Mouse (Mus musculus): ENCODE data around the gene Smg6. TPM values are rescaled to one million over a fixed set of nuclear protein-coding genes. Genes with fewer than 3 reads are reported as not detected.

The Smg6 gene
- polyA plus RNA-seq, 1 experiment from 2014 or later: 17.3 TPM

DNA sequence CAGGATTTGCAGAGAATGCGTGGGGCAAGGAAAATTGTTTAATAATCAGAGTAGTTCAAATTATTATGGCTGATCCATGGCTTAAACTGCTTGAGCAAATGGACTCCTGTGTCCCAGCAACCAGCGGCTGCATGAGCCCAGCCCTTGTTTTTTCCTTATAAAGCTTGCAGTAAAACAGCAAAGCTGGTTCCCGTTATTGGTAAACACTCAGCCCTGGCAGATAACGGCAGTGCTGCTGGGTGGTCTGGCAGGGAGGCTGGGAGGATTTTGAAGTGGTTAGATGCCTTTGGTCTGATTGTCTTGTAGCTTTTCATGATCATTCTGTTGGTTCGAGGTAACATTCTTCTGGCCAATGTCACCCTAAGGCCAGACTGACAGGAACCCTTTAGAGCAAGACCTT lies 230.8 kb downstream of the Smg6 start:
- ATAC-seq (ENCODE audit: borderline replicate concordance, extremely low read depth, low FRiP score, low TSS enrichment): no peak
- Histone ChIP-seq H3K4me2 (no peak overlapping the region), H3K4me1 (peaks cover 71% of the 10 kb centered on the region), H3K27me3 (no peaks in the 10 kb centered on the region), H3K9me3 (no peaks in the 10 kb centered on the region), H3K9ac (no peak overlapping the region), H3K4me3 (no peak overlapping the region), H3K27ac (peak overlapping the region; percentile 83), H3K36me3 (peaks cover 14% of the 10 kb centered on the region; the same call in 1 of the 2 replicates)
- 28% methylated on average over 5 of the region's 5 CpGs for WGBS

DNA sequence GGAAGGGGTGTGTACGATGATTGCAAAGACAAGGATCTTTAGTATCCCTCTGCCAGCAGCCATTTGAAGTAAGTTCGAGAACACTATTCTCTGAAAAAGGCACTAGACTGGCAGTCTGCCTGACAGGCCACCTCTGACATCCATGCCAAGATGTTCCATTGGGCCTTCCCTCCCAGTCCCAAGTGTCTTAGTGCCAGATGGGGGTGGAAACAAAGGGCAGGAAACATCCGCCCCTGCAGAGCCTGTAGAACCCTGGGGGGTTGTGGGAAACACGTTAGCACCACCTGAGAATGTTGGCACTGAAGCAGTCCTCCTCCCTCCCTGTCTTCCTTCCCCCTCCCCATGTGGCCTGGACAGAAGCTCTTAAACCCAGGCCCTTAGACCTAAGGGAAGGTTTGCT lies 231.4 kb downstream of the Smg6 start:
- Histone ChIP-seq H3K36me3 (peaks cover 14% of the 10 kb centered on the region; the same call in 1 of the 2 replicates), H3K4me1 (peaks cover 74% of the 10 kb centered on the region), H3K9ac (no peak overlapping the region), H3K4me2 (no peak overlapping the region), H3K9me3 (no peaks in the 10 kb centered on the region), H3K27me3 (no peaks in the 10 kb centered on the region), H3K4me3 (no peak overlapping the region), H3K27ac (peak overlapping the region; percentile 83)
- ATAC-seq (ENCODE audit: borderline replicate concordance, extremely low read depth, low FRiP score, low TSS enrichment): no peak
- WGBS: 23% methylated on average over 4 of the region's 4 CpGs

DNA sequence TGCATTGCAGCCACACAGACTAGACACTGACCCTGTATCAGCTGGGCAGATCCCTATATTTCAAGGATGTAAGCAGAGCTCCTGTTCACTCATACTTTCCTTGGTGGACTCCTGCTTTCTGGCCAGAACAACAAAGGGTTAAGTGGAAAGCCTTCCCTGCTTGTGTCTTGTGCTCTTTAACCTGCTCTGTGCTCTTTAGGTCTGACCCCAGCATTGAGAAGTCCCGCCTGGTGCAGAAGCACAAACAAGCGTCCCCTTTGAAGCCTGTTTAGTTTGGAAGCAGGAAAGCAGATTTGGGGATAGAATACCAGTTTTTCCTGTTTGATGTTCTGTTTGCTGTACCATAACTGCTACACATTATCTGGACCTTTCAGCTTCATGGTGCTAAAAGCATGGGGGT lies 232.3 kb downstream of the Smg6 start:
- no peak overlapping the region for H3K4me2 ChIP-seq
- peak overlapping the region; percentile 83 for H3K27ac ChIP-seq
- ATAC-seq (ENCODE audit: borderline replicate concordance, extremely low read depth, low FRiP score, low TSS enrichment): no peak
- H3K9me3 ChIP-seq: no peaks in the 10 kb centered on the region
- 29% methylated on average over 2 of the region's 2 CpGs for WGBS
- H3K4me1 ChIP-seq: peaks cover 77% of the 10 kb centered on the region
- peaks cover 18% of the 10 kb centered on the region; the same call in 1 of the 2 replicates for H3K36me3 ChIP-seq
- H3K4me3 ChIP-seq: no peak overlapping the region
- no peaks in the 10 kb centered on the region for H3K27me3 ChIP-seq
- no peak overlapping the region for H3K9ac ChIP-seq

DNA sequence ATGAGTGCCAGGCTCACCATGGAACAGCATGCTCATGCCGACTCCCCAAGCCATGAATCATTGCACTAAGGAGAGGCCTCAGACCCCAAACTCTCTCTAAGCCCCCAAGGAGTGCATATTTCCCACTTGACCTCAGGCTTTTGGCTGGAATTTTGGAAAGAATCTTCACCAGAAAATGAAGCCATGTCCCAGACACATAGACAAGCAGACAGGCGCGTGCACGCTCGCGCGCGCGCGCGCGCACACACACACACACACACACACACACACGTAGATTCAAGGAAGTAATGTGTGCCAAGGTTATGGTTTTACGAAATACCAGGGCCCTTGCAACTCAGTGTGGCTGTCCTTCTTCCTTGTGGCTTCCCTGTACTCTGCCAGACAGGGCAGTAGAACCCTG lies 232.8 kb downstream of the Smg6 start:
- Histone ChIP-seq H3K4me3 (no peak overlapping the region), H3K4me2 (no peak overlapping the region), H3K36me3 (peaks cover 24% of the 10 kb centered on the region), H3K27ac (peak overlapping the region; percentile 83), H3K4me1 (peaks cover 78% of the 10 kb centered on the region), H3K9me3 (no peaks in the 10 kb centered on the region), H3K27me3 (no peaks in the 10 kb centered on the region), H3K9ac (no peak overlapping the region)
- WGBS: 71% methylated on average over 14 of the region's 14 CpGs
- ATAC-seq (ENCODE audit: borderline replicate concordance, extremely low read depth, low FRiP score, low TSS enrichment): no peak

DNA sequence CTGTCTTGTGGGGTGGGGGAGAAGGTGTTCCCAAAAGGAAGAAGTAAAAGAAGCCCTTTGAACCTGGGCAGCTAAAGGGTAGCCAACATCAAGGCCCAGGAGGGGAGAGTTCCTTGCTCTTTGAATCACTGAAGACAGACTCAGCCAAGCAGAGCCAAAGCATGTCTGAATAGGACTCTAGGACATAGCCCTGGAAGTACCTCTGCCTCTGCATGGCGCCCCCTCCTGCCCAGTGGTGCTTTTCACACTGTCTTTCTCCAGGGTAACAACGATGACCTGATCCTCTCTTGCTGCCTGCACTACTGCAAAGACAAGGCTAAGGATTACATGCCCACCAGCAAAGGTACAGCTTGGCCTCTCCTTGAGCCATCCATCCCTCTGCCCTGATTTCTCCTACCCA lies 233.9 kb downstream of the Smg6 start:
- H3K36me3 ChIP-seq: peaks cover 28% of the 10 kb centered on the region
- peaks cover 79% of the 10 kb centered on the region for H3K4me1 ChIP-seq
- WGBS: 64% methylated on average over 2 of the region's 2 CpGs

DNA sequence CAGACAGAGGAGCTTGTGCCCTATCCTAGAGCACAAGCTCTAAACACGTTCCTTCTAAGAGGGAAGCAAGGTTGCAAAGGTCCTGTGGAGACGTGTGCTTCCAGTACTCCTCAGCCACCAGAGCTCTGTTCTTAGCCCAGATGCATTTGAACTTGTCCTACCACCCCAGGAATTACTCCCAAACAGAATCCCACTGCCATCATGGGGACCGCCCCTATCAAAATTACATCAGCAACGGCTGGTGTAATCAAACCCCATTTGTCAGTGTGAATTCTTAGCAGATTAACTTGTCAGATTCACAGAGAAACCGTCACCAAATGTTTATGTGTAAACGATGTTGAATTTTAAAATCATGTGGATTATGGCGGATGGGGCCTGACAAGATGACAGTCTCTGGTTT lies 235.3 kb downstream of the Smg6 start:
- 46% methylated on average over 7 of the region's 7 CpGs for WGBS
- H3K4me1 ChIP-seq: peaks cover 88% of the 10 kb centered on the region
- H3K9me3 ChIP-seq: no peaks in the 10 kb centered on the region
- no peak overlapping the region for H3K9ac ChIP-seq
- peaks cover 28% of the 10 kb centered on the region for H3K36me3 ChIP-seq
- ATAC-seq (ENCODE audit: borderline replicate concordance, extremely low read depth, low FRiP score, low TSS enrichment): no peak
- H3K27ac ChIP-seq: peak overlapping the region; percentile 84
- no peak overlapping the region for H3K4me2 ChIP-seq
- H3K27me3 ChIP-seq: peaks cover 20% of the 10 kb centered on the region
- no peak overlapping the region for H3K4me3 ChIP-seq

More for the DNA sequence above, 233.9 kb downstream of the Smg6 start:
- no peak overlapping the region for H3K4me2 ChIP-seq
- H3K27me3 ChIP-seq: peaks cover 6% of the 10 kb centered on the region
- no peaks in the 10 kb centered on the region for H3K9me3 ChIP-seq
- H3K27ac ChIP-seq: peak overlapping the region; percentile 83; the same call in 1 of the 2 replicates
- no peak for ATAC-seq (ENCODE audit: borderline replicate concordance, extremely low read depth, low FRiP score, low TSS enrichment)
- no peak overlapping the region for H3K9ac ChIP-seq
- H3K4me3 ChIP-seq: no peak overlapping the region

DNA sequence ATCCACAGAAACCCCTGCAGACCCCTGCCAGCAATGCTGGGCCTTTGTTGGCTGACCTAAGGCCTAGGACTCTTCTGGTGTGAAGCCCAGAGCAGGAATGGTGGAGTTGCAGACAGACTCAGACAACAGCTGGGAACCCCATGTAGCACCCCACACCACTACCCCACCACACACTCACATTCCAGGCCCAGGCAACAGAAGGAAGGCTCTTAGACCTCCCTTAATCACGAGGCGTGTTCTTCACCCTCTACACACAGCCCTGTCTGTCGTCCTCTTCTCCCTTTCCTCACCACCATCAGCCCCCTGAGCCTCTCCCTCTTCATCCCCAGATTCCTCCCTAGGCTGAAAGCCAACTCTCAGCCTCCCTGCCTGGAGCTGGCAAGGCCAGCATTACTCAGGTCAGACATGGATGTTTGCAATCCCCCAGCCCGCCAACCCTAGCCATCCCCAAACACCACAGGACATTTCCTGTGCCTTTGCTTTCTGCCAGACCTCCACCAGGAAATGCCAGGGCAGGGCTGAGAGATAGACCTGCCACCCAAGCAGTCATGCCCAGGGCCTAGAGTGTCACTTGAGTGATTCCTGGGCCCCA lies 235.9 kb downstream of the Smg6 start:
- 32% methylated on average over 4 of the region's 4 CpGs for WGBS
- Histone ChIP-seq H3K27me3 (peaks cover 26% of the 10 kb centered on the region), H3K9ac (no peak overlapping the region), H3K27ac (peak overlapping the region; percentile 84), H3K9me3 (no peaks in the 10 kb centered on the region), H3K36me3 (peaks cover 28% of the 10 kb centered on the region), H3K4me2 (no peak overlapping the region), H3K4me3 (no peak overlapping the region), H3K4me1 (peaks cover 88% of the 10 kb centered on the region)
- ATAC-seq (ENCODE audit: borderline replicate concordance, extremely low read depth, low FRiP score, low TSS enrichment): peak; percentile 88

DNA sequence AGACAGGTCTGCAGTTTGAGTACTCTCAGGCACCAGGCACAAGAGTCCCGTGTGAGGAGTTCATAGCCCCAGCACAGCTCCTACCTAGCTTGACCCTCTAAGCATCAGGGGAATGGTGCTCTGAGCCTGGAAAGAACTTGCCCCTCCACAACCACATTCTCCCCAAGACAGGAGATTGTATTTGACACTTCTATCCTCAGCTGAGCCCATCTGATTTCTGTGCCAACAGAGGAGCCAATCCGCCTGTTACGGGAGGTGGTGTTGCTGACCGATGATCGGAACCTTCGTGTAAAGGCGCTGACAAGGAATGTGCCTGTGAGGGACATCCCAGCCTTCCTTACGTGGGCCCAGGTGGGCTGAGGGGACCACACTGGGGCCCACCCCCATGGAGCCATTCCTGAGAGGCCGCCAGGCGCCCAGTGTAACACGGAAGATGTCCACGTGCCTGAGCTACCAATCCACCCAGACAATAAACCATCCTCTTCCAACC lies 237.0 kb downstream of the Smg6 start:
- H3K9ac ChIP-seq: no peak overlapping the region
- 0 out of 2 replicates have a peak overlapping the region, but pooled peaks have one; percentile 3 for H3K4me2 ChIP-seq
- H3K36me3 ChIP-seq: peaks cover 28% of the 10 kb centered on the region

DNA sequence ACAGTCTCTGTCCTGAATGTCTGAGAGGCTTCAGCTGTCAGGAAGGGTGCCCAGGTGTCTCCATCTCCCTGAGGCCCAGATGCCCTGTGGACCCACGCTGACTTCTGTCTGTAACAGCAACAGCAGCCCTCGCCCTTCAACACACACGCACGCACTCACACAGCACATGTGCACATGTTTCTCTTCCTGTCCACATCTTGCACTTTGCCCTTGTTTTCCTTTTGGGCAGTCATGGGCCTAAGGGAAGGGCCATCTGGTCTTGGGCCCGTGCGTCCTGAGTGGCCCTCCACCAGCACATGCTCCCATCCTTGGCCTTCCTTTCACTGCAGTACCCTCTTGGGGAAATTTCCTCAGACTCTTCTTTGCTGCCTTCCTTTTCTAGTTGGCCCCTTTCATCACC lies 237.8 kb downstream of the Smg6 start:
- Histone ChIP-seq H3K27ac (peak overlapping the region; percentile 84), H3K27me3 (peaks cover 44% of the 10 kb centered on the region), H3K4me2 (0 out of 2 replicates have a peak overlapping the region, but pooled peaks have one; percentile 3), H3K9me3 (no peaks in the 10 kb centered on the region), H3K9ac (no peak overlapping the region), H3K4me3 (no peak overlapping the region), H3K36me3 (peaks cover 28% of the 10 kb centered on the region), H3K4me1 (peaks cover 87% of the 10 kb centered on the region)
- no peak for ATAC-seq (ENCODE audit: borderline replicate concordance, extremely low read depth, low FRiP score, low TSS enrichment)
- 70% methylated on average over 6 of the region's 6 CpGs for WGBS

More for the DNA sequence above, 237.0 kb downstream of the Smg6 start:
- 60% methylated on average over 12 of the region's 12 CpGs for WGBS
- peaks cover 88% of the 10 kb centered on the region for H3K4me1 ChIP-seq
- H3K4me3 ChIP-seq: no peak overlapping the region
- H3K27me3 ChIP-seq: peaks cover 37% of the 10 kb centered on the region
- no peaks in the 10 kb centered on the region for H3K9me3 ChIP-seq
- ATAC-seq (ENCODE audit: borderline replicate concordance, extremely low read depth, low FRiP score, low TSS enrichment): no peak
- H3K27ac ChIP-seq: peak overlapping the region; percentile 84

DNA sequence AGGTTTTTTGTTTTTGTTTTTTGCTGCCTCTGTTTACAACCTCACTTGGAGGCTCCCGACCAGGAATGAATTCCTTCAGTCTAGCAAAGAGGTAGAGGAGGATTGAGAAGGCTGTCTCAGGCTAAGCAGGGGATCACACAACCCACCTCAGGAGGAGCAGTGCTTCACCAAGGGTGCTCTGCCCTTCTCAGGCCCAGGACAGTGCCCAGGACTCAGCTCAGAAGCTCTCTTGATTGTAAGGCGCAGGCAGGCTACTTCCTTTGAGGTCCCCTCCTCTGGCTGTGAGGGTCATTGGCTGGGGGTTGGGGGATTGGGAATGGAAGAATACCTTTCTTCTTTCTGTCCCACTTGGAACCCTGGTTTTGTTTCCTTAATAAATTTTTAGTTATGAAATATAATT lies 238.4 kb downstream of the Smg6 start:
- WGBS: 67% methylated on average over 2 of the region's 2 CpGs
- H3K4me3 ChIP-seq: peak overlapping the region; percentile 63; the same call in 1 of the 2 replicates
- H3K4me1 ChIP-seq: peaks cover 87% of the 10 kb centered on the region

DNA sequence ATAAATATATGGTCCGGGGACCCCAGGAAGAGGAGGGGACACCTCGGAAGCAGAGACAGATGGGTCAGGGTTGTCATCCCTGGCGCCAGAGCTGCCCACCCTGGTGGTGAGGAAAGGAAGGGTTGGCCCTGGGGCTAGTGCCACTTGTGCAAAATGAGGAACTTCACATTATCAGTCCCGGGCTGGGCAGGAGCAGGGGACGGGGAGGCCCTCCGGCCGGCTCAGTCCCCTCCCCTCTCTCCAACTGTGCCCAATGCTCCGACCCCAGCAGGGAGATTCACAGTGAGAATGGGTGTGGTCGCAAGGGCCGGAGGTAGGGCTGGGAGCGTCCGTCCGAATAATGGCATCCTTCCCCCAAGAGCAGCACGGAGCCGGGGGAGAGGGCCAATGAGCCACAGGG lies 239.1 kb downstream of the Smg6 start:
- peaks cover 91% of the 10 kb centered on the region for H3K4me1 ChIP-seq

More for the DNA sequence above, 238.4 kb downstream of the Smg6 start:
- peaks cover 51% of the 10 kb centered on the region for H3K27me3 ChIP-seq
- peak overlapping the region; percentile 90 for H3K4me2 ChIP-seq
- H3K9me3 ChIP-seq: no peaks in the 10 kb centered on the region
- peaks cover 28% of the 10 kb centered on the region for H3K36me3 ChIP-seq
- ATAC-seq (ENCODE audit: borderline replicate concordance, extremely low read depth, low FRiP score, low TSS enrichment): no peak
- peak overlapping the region; percentile 71; the same call in 1 of the 2 replicates for H3K9ac ChIP-seq
- peak overlapping the region; percentile 89 for H3K27ac ChIP-seq

DNA sequence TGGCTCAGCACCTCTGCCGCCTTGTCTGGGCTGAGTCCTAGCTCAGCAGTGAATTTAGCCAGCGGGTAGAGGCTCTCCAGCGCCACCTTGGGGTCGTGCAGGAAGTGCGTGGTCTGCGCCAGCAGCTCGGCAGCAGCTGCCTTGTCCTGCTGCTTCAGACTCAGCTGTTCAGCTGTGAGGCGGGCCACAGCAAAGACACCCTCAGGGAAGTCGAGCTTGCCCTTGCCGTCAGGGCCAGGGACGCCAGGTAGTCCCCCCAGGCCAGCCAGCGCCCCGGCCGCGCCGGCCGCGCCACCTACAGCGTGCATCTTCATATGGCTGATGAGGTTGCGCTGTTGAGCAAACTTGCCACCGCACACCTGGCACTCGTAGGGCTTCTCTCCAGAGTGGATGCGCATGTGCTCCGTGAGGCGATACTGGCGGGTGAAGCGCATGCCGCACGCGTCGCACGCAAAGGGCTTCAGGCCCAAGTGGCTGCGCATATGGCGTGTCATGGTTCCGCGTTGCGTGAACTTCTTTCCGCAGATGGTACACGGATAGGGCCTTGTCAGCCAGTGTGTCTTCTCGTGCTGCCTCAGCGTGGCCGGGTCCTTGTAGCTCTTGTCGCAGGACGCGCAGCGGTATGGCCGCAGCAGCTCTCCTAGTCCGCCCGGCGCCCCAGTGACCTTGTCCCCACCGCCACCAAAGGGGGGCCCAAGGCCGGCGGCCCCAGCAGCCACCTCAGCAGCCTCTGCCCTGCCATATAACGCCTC lies 240.0 kb downstream of the Smg6 start:
- Histone ChIP-seq H3K4me1 (peaks cover 93% of the 10 kb centered on the region), H3K27ac (peak overlapping the region; percentile 89), H3K36me3 (peaks cover 17% of the 10 kb centered on the region), H3K9ac (peak overlapping the region; percentile 71), H3K4me3 (peak overlapping the region; percentile 63), H3K9me3 (no peaks in the 10 kb centered on the region), H3K4me2 (peak overlapping the region; percentile 90), H3K27me3 (peaks cover 67% of the 10 kb centered on the region)
- WGBS: 14% methylated on average over 54 of the region's 54 CpGs
- ATAC-seq (ENCODE audit: borderline replicate concordance, extremely low read depth, low FRiP score, low TSS enrichment): no peak

More for the DNA sequence above, 239.1 kb downstream of the Smg6 start:
- Histone ChIP-seq H3K4me3 (peak overlapping the region; percentile 63), H3K4me2 (peak overlapping the region; percentile 90), H3K27ac (peak overlapping the region; percentile 89; the same call in 1 of the 2 replicates), H3K27me3 (peaks cover 58% of the 10 kb centered on the region), H3K9me3 (no peaks in the 10 kb centered on the region), H3K36me3 (peaks cover 26% of the 10 kb centered on the region), H3K9ac (peak overlapping the region; percentile 71)
- WGBS: 25% methylated on average over 15 of the region's 15 CpGs
- ATAC-seq (ENCODE audit: borderline replicate concordance, extremely low read depth, low FRiP score, low TSS enrichment): no peak

Measured in lung, embryonic 15.5 days (tissue).